Mouse (Mus musculus) MEL-GATA-1-ER (cell line): ENCODE results near the gene Sys1.

Experiments used
- DNase-seq: peaks from one replicate; pipeline ENCODE4 v3.0.0-alpha.2; 2012; ENCODE audit warnings: low read depth; ENCODE audit errors: extremely low read depth

Sys1 gene

GRCm38 (mm10) chr2:164456864-164457300 is at the start of gene Sys1:
Sys1 (plus strand) TSS chr2:164456964.
- DNase-seq: no peak

GRCm38 (mm10) chr2:164407708-164408107 is 49.1 kb upstream of the Sys1 start:
- no peak for DNase-seq

- no peak for DNase-seq
Measured at GRCm38 (mm10) chr2:164414167-164414566, 42.6 kb upstream of the Sys1 start.

- DNase-seq: no peak
Measured at GRCm38 (mm10) chr2:164414581-164414980, 42.2 kb upstream of the Sys1 start.

- DNase-seq: no peak
Measured at GRCm38 (mm10) chr2:164417198-164417597, 39.6 kb upstream of the Sys1 start.

GRCm38 (mm10) chr2:164418308-164418875 is 38.4 kb upstream of the Sys1 start:
- no peak for DNase-seq

GRCm38 (mm10) chr2:164419489-164419888 is 37.3 kb upstream of the Sys1 start:
- DNase-seq: no peak

GRCm38 (mm10) chr2:164421306-164421705 is 35.5 kb upstream of the Sys1 start:
- DNase-seq: no peak

- no peak for DNase-seq
Measured at GRCm38 (mm10) chr2:164421979-164422378, 34.8 kb upstream of the Sys1 start.

- no peak for DNase-seq
Measured at GRCm38 (mm10) chr2:164422675-164423393, 33.9 kb upstream of the Sys1 start.

GRCm38 (mm10) chr2:164423464-164423863 is 33.3 kb upstream of the Sys1 start:
- no peak for DNase-seq

- no peak for DNase-seq
Measured at GRCm38 (mm10) chr2:164424406-164424805, 32.4 kb upstream of the Sys1 start.

- DNase-seq: no peak
Measured at GRCm38 (mm10) chr2:164425401-164425800, 31.4 kb upstream of the Sys1 start.

GRCm38 (mm10) chr2:164426121-164426520 is 30.6 kb upstream of the Sys1 start:
- DNase-seq: no peak

GRCm38 (mm10) chr2:164426952-164427351 is 29.8 kb upstream of the Sys1 start:
- no peak for DNase-seq

GRCm38 (mm10) chr2:164428451-164428850 is 28.3 kb upstream of the Sys1 start:
- no peak for DNase-seq

- no peak for DNase-seq
Measured at GRCm38 (mm10) chr2:164429881-164430615, 26.7 kb upstream of the Sys1 start.

GRCm38 (mm10) chr2:164430697-164431096 is 26.1 kb upstream of the Sys1 start:
- no peak for DNase-seq

GRCm38 (mm10) chr2:164431676-164432465 is 24.9 kb upstream of the Sys1 start:
- DNase-seq: no peak

GRCm38 (mm10) chr2:164432541-164433191 is 24.1 kb upstream of the Sys1 start:
- DNase-seq: no peak

- DNase-seq: no peak
Measured at GRCm38 (mm10) chr2:164433278-164433895, 23.4 kb upstream of the Sys1 start.
